Mouse (Mus musculus): Measurements from ENCODE around the gene Elmsan1. TPM values are rescaled to one million over a fixed set of nuclear protein-coding genes. Genes with fewer than 3 reads are reported as not detected.

Elmsan1 gene
- polyA plus RNA-seq, 1 experiment from 2014 or later = 2.8 TPM

DNA sequence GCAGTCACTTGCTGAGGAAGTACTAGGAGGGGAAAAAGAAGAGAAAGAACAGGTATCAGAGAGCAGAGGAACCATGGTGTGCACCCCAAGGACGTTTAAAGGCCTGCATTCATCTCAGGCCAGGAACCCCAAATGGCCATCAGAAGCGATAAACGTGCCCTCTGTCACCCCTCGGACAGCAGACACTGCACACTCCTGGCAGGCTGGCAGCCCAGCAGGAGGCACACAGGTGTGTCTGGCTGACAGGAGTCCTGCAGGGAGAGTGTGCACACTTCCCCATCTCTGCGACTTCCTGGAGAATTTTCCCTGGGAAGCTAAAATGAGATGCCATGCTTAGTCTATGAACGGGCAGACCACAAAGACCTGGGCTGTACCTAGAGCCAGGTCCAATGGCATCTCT, 65.3 kb downstream of the Elmsan1 start:
- WGBS (ENCODE audit: insufficient replicate concordance) = 84% methylated on average over 6 of the region's 6 CpGs
- peaks cover 40% of the 10 kb centered on the region for H3K4me1 ChIP-seq (ENCODE audit: insufficient read depth)

DNA sequence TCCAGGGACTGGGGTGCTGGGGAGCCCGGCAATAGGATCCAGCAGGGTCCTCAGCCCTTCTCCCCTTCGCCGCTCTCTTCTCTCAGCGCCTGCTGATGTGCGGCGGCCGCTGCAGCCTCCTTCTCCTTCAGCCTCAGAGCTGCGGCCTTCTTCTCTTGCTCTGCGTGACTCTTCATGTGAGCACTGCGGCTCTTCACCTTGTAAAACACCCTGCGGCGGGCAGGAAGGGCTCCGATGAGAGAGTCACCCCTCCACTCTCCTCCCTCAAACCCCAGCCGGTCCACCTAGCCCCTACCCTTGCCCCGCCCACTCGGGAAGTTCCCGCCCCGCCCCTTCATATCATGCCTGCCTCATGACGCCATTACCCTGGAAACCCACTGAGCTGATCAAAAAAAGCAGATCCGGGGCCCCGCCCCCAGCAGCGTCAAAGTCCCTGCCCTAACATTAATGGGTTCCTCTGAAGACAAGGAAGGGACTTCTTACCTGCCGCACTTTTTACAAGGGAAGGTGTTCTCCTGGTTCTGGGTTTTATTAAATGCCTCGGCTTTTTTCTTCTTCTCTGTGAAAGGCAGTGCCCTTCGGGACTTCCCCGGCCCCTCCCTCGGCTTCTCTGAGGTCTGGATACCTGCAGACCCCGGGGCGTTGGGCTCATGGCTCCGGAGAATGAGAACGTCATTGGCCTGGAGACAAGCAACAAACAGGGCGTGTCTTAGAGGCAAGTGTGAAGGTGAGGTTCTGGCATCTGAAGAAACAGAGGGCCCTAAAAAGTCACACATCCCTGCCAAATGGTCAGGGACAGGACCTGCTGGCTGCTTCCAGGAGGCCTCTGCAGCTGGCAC, 66.1 kb downstream of the Elmsan1 start:
- Histone ChIP-seq H3K27me3 (ENCODE audit: insufficient read depth, low read length) (no peaks in the 10 kb centered on the region), H3K4me3 (ENCODE audit: low read depth, low read length) (peak overlapping the region; percentile 51), H3K27ac (ENCODE audit: low read depth) (peak overlapping the region; percentile 89), H3K36me3 (replicated peaks; ENCODE audit: insufficient read depth, low read length) (peaks cover 61% of the 10 kb centered on the region), H3K4me2 (ENCODE audit: low read depth, low read length) (peak overlapping the region; percentile 62), H3K9ac (replicated peaks) (peak overlapping the region; percentile 52), H3K4me1 (ENCODE audit: insufficient read depth) (peaks cover 45% of the 10 kb centered on the region), H3K9me3 (ENCODE audit: low read length) (no peaks in the 10 kb centered on the region)
- DNase-seq (peak; percentile 72), ATAC-seq (no peak)
- 74% methylated on average over 32 of the region's 32 CpGs for WGBS (ENCODE audit: insufficient replicate concordance)
- TF ChIP-seq EP300 (IDR thresholded peaks at IDR 0.05; ENCODE audit: low read depth) (no peak), CTCF (IDR thresholded peaks at IDR 0.05; ENCODE audit: low read depth) (no peak)

More for the DNA sequence above, 65.3 kb downstream of the Elmsan1 start:
- TF ChIP-seq CTCF (IDR thresholded peaks at IDR 0.05; ENCODE audit: low read depth) = no peak
- TF ChIP-seq EP300 (IDR thresholded peaks at IDR 0.05; ENCODE audit: low read depth) = no peak
- DNase-seq = no peak
- no peak for ATAC-seq
- H3K9me3 ChIP-seq (ENCODE audit: low read length) = no peaks in the 10 kb centered on the region
- no peak overlapping the region for H3K9ac ChIP-seq (replicated peaks)
- H3K27me3 ChIP-seq (ENCODE audit: insufficient read depth, low read length) = no peaks in the 10 kb centered on the region
- 0 out of 2 replicates have a peak overlapping the region, but pooled peaks have one; percentile 62 for H3K4me2 ChIP-seq (ENCODE audit: low read depth, low read length)
- 0 out of 2 replicates have a peak overlapping the region, but pooled peaks have one; percentile 89 for H3K27ac ChIP-seq (ENCODE audit: low read depth)
- no peak overlapping the region for H3K4me3 ChIP-seq (ENCODE audit: low read depth, low read length)
- peaks cover 70% of the 10 kb centered on the region for H3K36me3 ChIP-seq (replicated peaks; ENCODE audit: insufficient read depth, low read length)

DNA sequence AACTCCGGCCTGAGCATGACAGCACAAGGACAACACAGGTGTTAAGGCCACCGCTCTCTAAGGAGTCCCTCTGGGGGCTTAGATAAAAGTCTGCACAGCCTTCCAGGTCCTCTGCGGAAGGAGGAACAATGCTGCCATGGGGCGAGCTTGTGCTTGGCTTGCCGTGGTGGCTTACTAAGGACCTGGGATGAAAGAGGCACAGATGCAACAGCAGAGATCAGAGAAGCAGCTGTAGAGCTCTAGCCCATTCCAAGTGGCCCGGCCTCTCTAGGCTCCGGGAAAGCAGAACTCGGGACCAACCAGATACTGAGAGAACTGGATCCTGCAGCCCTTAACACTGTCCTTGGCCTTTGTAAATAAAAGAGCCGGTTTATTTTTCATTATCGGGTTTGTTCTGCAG, 66.8 kb downstream of the Elmsan1 start:
- H3K9me3 ChIP-seq (ENCODE audit: low read length) = no peaks in the 10 kb centered on the region
- peak overlapping the region; percentile 62 for H3K4me2 ChIP-seq (ENCODE audit: low read depth, low read length)
- WGBS (ENCODE audit: insufficient replicate concordance) = 67% methylated on average over 10 of the region's 10 CpGs
- TF ChIP-seq EP300 (IDR thresholded peaks at IDR 0.05; ENCODE audit: low read depth) (no peak), CTCF (IDR thresholded peaks at IDR 0.05; ENCODE audit: low read depth) (no peak)
- peak overlapping the region; percentile 52 for H3K9ac ChIP-seq (replicated peaks)
- H3K4me3 ChIP-seq (ENCODE audit: low read depth, low read length) = peak overlapping the region; percentile 51
- ATAC-seq (peak; percentile 5; the same call in 1 of the 2 replicates), DNase-seq (no peak)
- peaks cover 55% of the 10 kb centered on the region for H3K36me3 ChIP-seq (replicated peaks; ENCODE audit: insufficient read depth, low read length)
- H3K4me1 ChIP-seq (ENCODE audit: insufficient read depth) = peaks cover 45% of the 10 kb centered on the region
- peak overlapping the region; percentile 89 for H3K27ac ChIP-seq (ENCODE audit: low read depth)
- H3K27me3 ChIP-seq (ENCODE audit: insufficient read depth, low read length) = no peaks in the 10 kb centered on the region

DNA sequence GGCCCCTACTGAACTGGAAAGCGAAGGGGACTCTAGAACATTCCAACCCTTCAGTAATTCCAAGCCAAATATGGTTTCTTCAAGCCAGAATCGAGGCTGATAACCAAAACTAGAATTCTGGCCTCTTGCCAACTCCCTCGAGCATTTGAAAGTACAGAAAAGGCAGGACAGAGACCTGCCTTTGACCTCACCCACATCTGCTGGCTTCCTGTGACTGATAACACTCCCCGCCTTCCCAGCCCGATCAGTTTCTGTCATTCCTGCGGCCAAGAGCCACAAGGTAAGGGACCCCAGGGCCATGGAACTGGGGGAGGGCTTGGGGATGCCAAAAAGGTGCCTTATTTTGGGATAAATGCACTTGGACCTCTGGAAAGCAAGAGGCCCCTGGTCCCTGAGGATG, 67.7 kb downstream of the Elmsan1 start:
- ATAC-seq (peak; percentile 87), DNase-seq (peak; percentile 82)
- Histone ChIP-seq H3K4me1 (ENCODE audit: insufficient read depth) (peaks cover 45% of the 10 kb centered on the region), H3K9me3 (ENCODE audit: low read length) (no peaks in the 10 kb centered on the region), H3K27ac (ENCODE audit: low read depth) (peak overlapping the region; percentile 89), H3K27me3 (ENCODE audit: insufficient read depth, low read length) (no peaks in the 10 kb centered on the region), H3K36me3 (replicated peaks; ENCODE audit: insufficient read depth, low read length) (peaks cover 45% of the 10 kb centered on the region), H3K9ac (replicated peaks) (peak overlapping the region; percentile 52), H3K4me2 (ENCODE audit: low read depth, low read length) (peak overlapping the region; percentile 62), H3K4me3 (ENCODE audit: low read depth, low read length) (peak overlapping the region; percentile 51)
- TF ChIP-seq CTCF (IDR thresholded peaks at IDR 0.05; ENCODE audit: low read depth) (no peak), EP300 (IDR thresholded peaks at IDR 0.05; ENCODE audit: low read depth) (peak; percentile 89)
- 24% methylated on average over 6 of the region's 6 CpGs for WGBS (ENCODE audit: insufficient replicate concordance)

DNA sequence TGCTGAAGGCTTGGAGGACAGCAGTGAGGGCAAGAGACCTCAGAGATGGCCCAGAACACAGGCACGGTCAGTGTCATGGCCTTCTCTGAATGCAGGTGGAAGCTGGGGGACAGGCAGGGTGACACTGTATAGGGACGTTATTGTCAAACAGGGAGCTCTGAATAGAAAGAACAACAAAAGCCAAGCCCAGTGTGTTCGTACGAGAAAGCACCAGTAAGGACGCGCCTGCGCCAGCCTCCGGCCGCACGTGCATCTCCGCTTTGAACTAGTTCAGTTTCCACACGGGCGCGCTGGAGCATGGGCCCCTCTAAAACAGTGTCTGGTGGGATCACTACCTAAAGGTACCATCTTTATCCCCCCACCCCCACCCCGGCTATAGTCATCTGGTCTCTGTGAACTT, 68.7 kb downstream of the Elmsan1 start:
- H3K9ac ChIP-seq (replicated peaks) = no peak overlapping the region
- 96% methylated on average over 15 of the region's 15 CpGs for WGBS (ENCODE audit: insufficient replicate concordance)
- ATAC-seq = no peak
- TF ChIP-seq CTCF (IDR thresholded peaks at IDR 0.05; ENCODE audit: low read depth) = no peak
- no peak for TF ChIP-seq EP300 (IDR thresholded peaks at IDR 0.05; ENCODE audit: low read depth)
- peak overlapping the region; percentile 89; the same call in 1 of the 2 replicates for H3K27ac ChIP-seq (ENCODE audit: low read depth)
- no peaks in the 10 kb centered on the region for H3K9me3 ChIP-seq (ENCODE audit: low read length)
- DNase-seq = no peak
- H3K36me3 ChIP-seq (replicated peaks; ENCODE audit: insufficient read depth, low read length) = peaks cover 37% of the 10 kb centered on the region
- H3K4me3 ChIP-seq (ENCODE audit: low read depth, low read length) = no peak overlapping the region
- no peaks in the 10 kb centered on the region for H3K27me3 ChIP-seq (ENCODE audit: insufficient read depth, low read length)
- H3K4me1 ChIP-seq (ENCODE audit: insufficient read depth) = peaks cover 45% of the 10 kb centered on the region
- no peak overlapping the region for H3K4me2 ChIP-seq (ENCODE audit: low read depth, low read length)

DNA sequence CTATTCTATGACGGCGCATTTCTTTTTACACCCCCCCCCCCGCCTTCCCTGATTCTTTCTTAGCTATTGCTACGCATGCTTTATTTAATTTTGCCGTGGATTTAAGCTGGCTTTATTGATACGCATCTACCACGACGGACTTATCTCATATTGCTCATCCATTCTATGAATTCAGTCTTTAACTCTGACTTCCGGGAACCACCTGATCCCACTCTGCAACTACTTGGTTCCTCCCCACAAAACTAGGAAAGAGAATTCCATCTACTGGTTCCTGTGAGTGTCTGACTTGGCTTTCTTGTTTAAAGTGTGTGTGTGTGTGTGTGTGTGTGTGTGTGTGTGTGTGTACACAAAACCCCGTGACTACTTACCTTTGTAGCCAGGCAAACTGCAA, 70.1 kb downstream of the Elmsan1 start:
- H3K36me3 ChIP-seq (replicated peaks; ENCODE audit: insufficient read depth, low read length) = peaks cover 26% of the 10 kb centered on the region
- no peaks in the 10 kb centered on the region for H3K27me3 ChIP-seq (ENCODE audit: insufficient read depth, low read length)
- no peak for ATAC-seq
- WGBS (ENCODE audit: insufficient replicate concordance) = 24% methylated on average over 10 of the region's 10 CpGs
- H3K9ac ChIP-seq (replicated peaks) = no peak overlapping the region
- peaks cover 45% of the 10 kb centered on the region for H3K4me1 ChIP-seq (ENCODE audit: insufficient read depth)
- H3K27ac ChIP-seq (ENCODE audit: low read depth) = no peak overlapping the region
- peak; percentile 15 for DNase-seq
- peak overlapping the region; percentile 76 for H3K4me2 ChIP-seq (ENCODE audit: low read depth, low read length)
- H3K9me3 ChIP-seq (ENCODE audit: low read length) = no peaks in the 10 kb centered on the region
- TF ChIP-seq CTCF (IDR thresholded peaks at IDR 0.05; ENCODE audit: low read depth) (no peak), EP300 (IDR thresholded peaks at IDR 0.05; ENCODE audit: low read depth) (no peak)
- H3K4me3 ChIP-seq (ENCODE audit: low read depth, low read length) = peak overlapping the region; percentile 53
